Mouse (Mus musculus) G1E (cell line): ENCODE results near the gene Bbs9. TPM values are rescaled to one million over a fixed set of nuclear protein-coding genes. Genes with fewer than 3 reads are reported as not detected.

Source experiments
- ATAC-seq: 2 replicates; pipeline ENCODE4 v1.8.0; 2016; ENCODE audit warnings: mild to moderate bottlenecking; ENCODE audit not compliant: insufficient number of reproducible peaks, poor library complexity, low FRiP score, severe bottlenecking; ENCODE audit errors: extremely low read depth
- DNase-seq: peaks from one replicate; pipeline ENCODE4 v3.0.0; 2012; ENCODE audit warnings: low spot score
- H3K27me3 ChIP-seq: 2 replicates; pipeline ENCODE4 v1.6.1; 2012; ENCODE audit warnings: mild to moderate bottlenecking, low read length, inconsistent platforms; ENCODE audit not compliant: insufficient read depth
- H3K36me3 ChIP-seq: replicated peaks from 2 replicates; pipeline ENCODE3; 2012; ENCODE audit warnings: mild to moderate bottlenecking, inconsistent platforms
- H3K4me1 ChIP-seq: 2 replicates; pipeline ENCODE4 v1.6.1; 2012; ENCODE audit warnings: low read depth, low read length, inconsistent platforms, mixed read lengths; ENCODE audit not compliant: insufficient read depth
- H3K4me3 ChIP-seq: 2 replicates; pipeline ENCODE4 v1.5.1; 2012; ENCODE audit warnings: low read depth, mild to moderate bottlenecking, inconsistent platforms, low read length, moderate library complexity, mixed read lengths
- H3K9me3 ChIP-seq: replicated peaks from 2 replicates; pipeline ENCODE4 v1.6.1; 2012; ENCODE audit warnings: inconsistent platforms
- CTCF ChIP-seq: IDR thresholded peaks from 2 replicates; pipeline ENCODE4 v1.5.1; 2012; ENCODE audit warnings: low read depth, low read length, inconsistent platforms, mixed read lengths
- GATA1 ChIP-seq: IDR thresholded peaks from 2 replicates; pipeline ENCODE4 v1.6.1; 2012; ENCODE audit warnings: borderline replicate concordance, low read length, inconsistent platforms, mixed read lengths
- GATA2 ChIP-seq: IDR thresholded peaks from 2 replicates; pipeline ENCODE4 v1.6.1; 2012; ENCODE audit warnings: low read depth, low read length, inconsistent platforms, borderline replicate concordance
- POLR2AphosphoS5 ChIP-seq: IDR thresholded peaks from 2 replicates; pipeline ENCODE4 v1.6.1; 2012; ENCODE audit warnings: low read depth, low read length, inconsistent platforms; ENCODE audit not compliant: insufficient replicate concordance
- TAL1 ChIP-seq: conservative IDR thresholded peaks from 2 replicates; pipeline ENCODE4 v1.6.1; 2012; ENCODE audit warnings: low read depth, low read length, inconsistent platforms, mixed read lengths
- polyA plus RNA-seq: library from polyadenylated mRNA; stranded (reverse); fragments of >175 nt; gene quantifications from 2 replicates; pipeline ENCODE4 v1.2.3, GENCODE M21; 2012
- total RNA-seq, 2 experiments: library from RNA; stranded (forward) in 1 of 2; stranded (reverse) in 1 of 2; fragments of 200-1000 nt in 1 of 2; fragments of >200 nt in 1 of 2; fragmentation: Nextera tagmentation in 1 of 2; gene quantifications; 2 replicates each; pipeline ENCODE4 v1.2.3; 2014 to 2017

Gene Bbs9
- total and polyA plus RNA-seq, 3 experiments, result 3.3 to 26.9 (median 18.4) TPM

- no peaks in the 10 kb centered on the region for H3K4me1 ChIP-seq
- TF ChIP-seq GATA1, result no peak
- TF ChIP-seq CTCF, result no peak
- no peak for TF ChIP-seq GATA2
- TF ChIP-seq POLR2AphosphoS5, result no peak
- no peak for TF ChIP-seq TAL1
- H3K27me3 ChIP-seq, result no peaks in the 10 kb centered on the region
- no peak for DNase-seq
- no peak overlapping the region for H3K4me3 ChIP-seq
- ATAC-seq, result no peak
- H3K36me3 ChIP-seq, result peaks cover 2% of the 10 kb centered on the region
- no peaks in the 10 kb centered on the region for H3K9me3 ChIP-seq
Measured at GRCm38 (mm10) chr9:22683786-22684185, 208.3 kb downstream of the Bbs9 start.

GRCm38 (mm10) chr9:22686765-22687472 is 211.4 kb downstream of the Bbs9 start:
- DNase-seq (no peak), ATAC-seq (no peak)
- Histone ChIP-seq H3K27me3 (no peaks in the 10 kb centered on the region), H3K4me1 (no peaks in the 10 kb centered on the region), H3K4me3 (no peak overlapping the region), H3K36me3 (no peaks in the 10 kb centered on the region), H3K9me3 (no peaks in the 10 kb centered on the region)
- TF ChIP-seq GATA1, result no peak
- no peak for TF ChIP-seq TAL1
- TF ChIP-seq POLR2AphosphoS5, result no peak
- TF ChIP-seq GATA2, result no peak
- no peak for TF ChIP-seq CTCF

GRCm38 (mm10) chr9:22690234-22690633 is 214.7 kb downstream of the Bbs9 start:
- Histone ChIP-seq H3K4me3 (no peak overlapping the region), H3K4me1 (no peaks in the 10 kb centered on the region), H3K27me3 (no peaks in the 10 kb centered on the region), H3K36me3 (no peaks in the 10 kb centered on the region), H3K9me3 (no peaks in the 10 kb centered on the region)
- DNase-seq (no peak), ATAC-seq (no peak)
- TF ChIP-seq POLR2AphosphoS5, result no peak
- TF ChIP-seq GATA2, result no peak
- no peak for TF ChIP-seq GATA1
- TF ChIP-seq TAL1, result no peak
- TF ChIP-seq CTCF, result no peak

- no peak for DNase-seq
- Histone ChIP-seq H3K9me3 (peaks cover 3% of the 10 kb centered on the region), H3K4me1 (no peaks in the 10 kb centered on the region), H3K27me3 (no peaks in the 10 kb centered on the region), H3K4me3 (no peak overlapping the region), H3K36me3 (no peaks in the 10 kb centered on the region)
- TF ChIP-seq GATA1 (no peak), CTCF (no peak), TAL1 (no peak), POLR2AphosphoS5 (no peak)
- no peak for ATAC-seq
Measured at GRCm38 (mm10) chr9:22695392-22695791, 219.9 kb downstream of the Bbs9 start.

- Histone ChIP-seq H3K36me3 (no peaks in the 10 kb centered on the region), H3K27me3 (no peaks in the 10 kb centered on the region), H3K4me1 (no peaks in the 10 kb centered on the region), H3K9me3 (peaks cover 6% of the 10 kb centered on the region), H3K4me3 (no peak overlapping the region)
- ATAC-seq (no peak), DNase-seq (no peak)
- TF ChIP-seq TAL1 (no peak), GATA2 (no peak), CTCF (no peak), GATA1 (no peak), POLR2AphosphoS5 (no peak)
Measured at GRCm38 (mm10) chr9:22696809-22697374, 221.4 kb downstream of the Bbs9 start.

- Histone ChIP-seq H3K27me3 (no peaks in the 10 kb centered on the region), H3K36me3 (no peaks in the 10 kb centered on the region), H3K4me1 (no peaks in the 10 kb centered on the region), H3K9me3 (peaks cover 6% of the 10 kb centered on the region), H3K4me3 (no peak overlapping the region)
- no peak for ATAC-seq
- TF ChIP-seq TAL1 (no peak), GATA2 (no peak), CTCF (no peak), POLR2AphosphoS5 (no peak)
- no peak for DNase-seq
Measured at GRCm38 (mm10) chr9:22697811-22698210, 222.3 kb downstream of the Bbs9 start.
